Mouse (Mus musculus) megakaryocyte, adult 5-6 weeks (primary cell): ENCODE data around the gene Toe1. TPM values are rescaled to one million over a fixed set of nuclear protein-coding genes. Genes with fewer than 3 reads are reported as not detected.

ENCODE experiments used
- ATAC-seq: 2 replicates; pipeline ENCODE4 v1.8.0; 2016; ENCODE audit warnings: mild to moderate bottlenecking, inconsistent platforms; ENCODE audit not compliant: poor library complexity, severe bottlenecking
- total RNA-seq, 2 experiments: library from RNA; stranded (forward) in 1 of 2; stranded (reverse) in 1 of 2; fragments of 153-499, 151-499 nt in 1 of 2; fragments of 221-1000, 200-1000 nt in 1 of 2; gene quantifications; 2 replicates each; pipeline versions ENCODE4 v1.2.3 to v1.2.4; 2015 to 2017

Gene Toe1
- total RNA-seq, 2 experiments from 2014 or later = 17.7 to 31.9 TPM

- ATAC-seq = no peak
Observed at GRCm38 (mm10) chr4:116796442-116797110, 10.9 kb downstream of the Toe1 start.

- no peak for ATAC-seq
Observed at GRCm38 (mm10) chr4:116794273-116794672, 13.2 kb downstream of the Toe1 start.

- ATAC-seq = no peak
Observed at GRCm38 (mm10) chr4:116792453-116792852, 15.0 kb downstream of the Toe1 start.

GRCm38 (mm10) chr4:116788956-116789355 lies 18.5 kb downstream of the Toe1 start:
- ATAC-seq = peak; percentile 74

GRCm38 (mm10) chr4:116787985-116788760 lies 19.3 kb downstream of the Toe1 start:
- ATAC-seq = peak; percentile 95

- ATAC-seq = no peak
Observed at GRCm38 (mm10) chr4:116786587-116786986, 20.9 kb downstream of the Toe1 start.

GRCm38 (mm10) chr4:116782171-116782570 lies 25.3 kb downstream of the Toe1 start:
- ATAC-seq = no peak

- peak; percentile 76 for ATAC-seq
Observed at GRCm38 (mm10) chr4:116781366-116781765, 26.1 kb downstream of the Toe1 start.

GRCm38 (mm10) chr4:116780541-116780940 lies 26.9 kb downstream of the Toe1 start:
- ATAC-seq = no peak

- ATAC-seq = peak; percentile 72
Observed at GRCm38 (mm10) chr4:116777079-116777478, 30.4 kb downstream of the Toe1 start.

- no peak for ATAC-seq
Observed at GRCm38 (mm10) chr4:116776391-116776790, 31.0 kb downstream of the Toe1 start.

- ATAC-seq = peak; percentile 76
Observed at GRCm38 (mm10) chr4:116769060-116769459, 38.4 kb downstream of the Toe1 start.

- ATAC-seq = peak; percentile 82
Observed at GRCm38 (mm10) chr4:116768510-116768909, 38.9 kb downstream of the Toe1 start.

GRCm38 (mm10) chr4:116764001-116764400 lies 43.4 kb downstream of the Toe1 start:
- ATAC-seq = no peak

GRCm38 (mm10) chr4:116761914-116762313 lies 45.5 kb downstream of the Toe1 start:
- ATAC-seq = no peak

- ATAC-seq = no peak
Observed at GRCm38 (mm10) chr4:116749750-116750149, 57.7 kb downstream of the Toe1 start.

Other genes with a start within 250 kb of the Toe1 start
- 78.7 and 84.3 TPM in 2 replicates for gene Gpbp1l1, start 250.0 kb downstream of the Toe1 start, total RNA-seq (2015)
- gene Gpbp1l1, start 250.0 kb downstream of the Toe1 start, total RNA-seq (2017) = 139 and 162 TPM in 2 replicates
- 2.7 and 3.3 TPM in 2 replicates for gene Ccdc17, start 211.0 kb downstream of the Toe1 start, total RNA-seq (2015)
- gene Ccdc17, start 211.0 kb downstream of the Toe1 start, total RNA-seq (2017) = 2.6 and 4.3 TPM in 2 replicates
- 95.7 and 101 TPM in 2 replicates for gene Nasp, start 179.7 kb downstream of the Toe1 start, total RNA-seq (2015)
- gene Nasp, start 179.7 kb downstream of the Toe1 start, total RNA-seq (2017) = 225 and 236 TPM in 2 replicates
- gene Akr1a1, start 156.0 kb downstream of the Toe1 start, total RNA-seq (2015) = 465 and 471 TPM in 2 replicates
- 733 and 897 TPM in 2 replicates for gene Akr1a1, start 156.0 kb downstream of the Toe1 start, total RNA-seq (2017)
- 556 and 644 TPM in 2 replicates for gene Prdx1, start 122.1 kb downstream of the Toe1 start, total RNA-seq (2015)
- 344 and 395 TPM in 2 replicates for gene Prdx1, start 122.1 kb downstream of the Toe1 start, total RNA-seq (2017)
- gene Mmachc, start 99.2 kb downstream of the Toe1 start, total RNA-seq (2015) = 8.1 and 10.9 TPM in 2 replicates
- gene Mmachc, start 99.2 kb downstream of the Toe1 start, total RNA-seq (2017) = 5.2 and 6.4 TPM in 2 replicates
- gene Ccdc163, start 99.1 kb downstream of the Toe1 start, total RNA-seq (2015) = 34.7 and 36.2 TPM in 2 replicates
- 19.2 and 23.4 TPM in 2 replicates for gene Ccdc163, start 99.1 kb downstream of the Toe1 start, total RNA-seq (2017)
- gene Tesk2, start 86.7 kb downstream of the Toe1 start, total RNA-seq (2015) = 29.1 and 38.5 TPM in 2 replicates
- gene Tesk2, start 86.7 kb downstream of the Toe1 start, total RNA-seq (2017) = 22.8 and 24.3 TPM in 2 replicates
- 5.3 and 10.8 TPM in 2 replicates for gene Mutyh, start 83 bp upstream of the Toe1 start, total RNA-seq (2015)
- gene Mutyh, start 83 bp upstream of the Toe1 start, total RNA-seq (2017) = 2.7 and 5.5 TPM in 2 replicates
- not detected in 2 replicates for gene Hpdl, start 14.1 kb upstream of the Toe1 start, total RNA-seq (2015)
- gene Hpdl, start 14.1 kb upstream of the Toe1 start, total RNA-seq (2017) = not detected in 2 replicates
- 0.02 and 0.16 TPM in 2 replicates for gene Zswim5, start 69.7 kb upstream of the Toe1 start, total RNA-seq (2015)
- not detected in 2 replicates for gene Zswim5, start 69.7 kb upstream of the Toe1 start, total RNA-seq (2017)
- 48.9 and 55.7 TPM in 2 replicates for gene Urod, start 186.8 kb upstream of the Toe1 start, total RNA-seq (2015)
- 32.0 and 46.4 TPM in 2 replicates for gene Urod, start 186.8 kb upstream of the Toe1 start, total RNA-seq (2017)
- gene Hectd3, start 187.7 kb upstream of the Toe1 start, total RNA-seq (2015) = 9.5 and 10.1 TPM in 2 replicates
- gene Hectd3, start 187.7 kb upstream of the Toe1 start, total RNA-seq (2017) = 18.9 and 20.0 TPM in 2 replicates
- gene Eif2b3, start 211.8 kb upstream of the Toe1 start, total RNA-seq (2015) = 10.9 and 18.2 TPM in 2 replicates
- gene Eif2b3, start 211.8 kb upstream of the Toe1 start, total RNA-seq (2017) = 11.3 and 20.2 TPM in 2 replicates